ENCODE assay signal across 8 mouse cellular contexts in genomic region chr5:142824091-142824490, GRCm38 (mm10). TPM values are rescaled to one million over a fixed set of nuclear protein-coding genes. Genes with fewer than 3 reads are reported as not detected.
A peak's percentile ranks its signal among the peaks of the same experiment; 100 is the strongest.
DNase-seq lines count a peak whose midpoint lies in the region; ATAC-seq lines count a peak whose summit lies in the region.

No protein-coding gene starts in this region.

- WGBS in kidney, embryonic 16.5 days: 20% methylated on average over 6 of the region's 6 CpGs
- 34% methylated on average over 6 of the region's 6 CpGs for WGBS in embryonic facial prominence, embryonic 11.5 days
- WGBS in intestine, embryonic 15.5 days: 29% methylated on average over 6 of the region's 6 CpGs
- 18% methylated on average over 6 of the region's 6 CpGs for WGBS in neural tube, embryonic 13.5 days

- no peak for DNase-seq in kidney, postnatal 4 days
- DNase-seq in embryonic facial prominence, embryonic 11.5 days (ENCODE audit: low spot score): no peak
- no peak for DNase-seq in spleen, postnatal 10 days (ENCODE audit: low spot score in 2 of 2)
- no peak for DNase-seq in layer of hippocampus, adult 18-20 months (ENCODE audit: low spot score in 2 of 2)
- no peak for DNase-seq in lung, postnatal 25 days (ENCODE audit: low spot score)

- peaks cover 33% of the 10 kb centered on the region for H3K4me1 ChIP-seq in kidney, embryonic 16.5 days (ENCODE audit: insufficient read depth, low read length)
- H3K4me1 ChIP-seq in embryonic facial prominence, embryonic 11.5 days (ENCODE audit: control insufficient read depth, insufficient read depth, low read length): peaks cover 10% of the 10 kb centered on the region
- H3K4me1 ChIP-seq in intestine, embryonic 15.5 days (replicated peaks): peaks cover 14% of the 10 kb centered on the region; the same call in 1 of the 2 replicates
- peaks cover 43% of the 10 kb centered on the region for H3K4me1 ChIP-seq in neural tube, embryonic 13.5 days (replicated peaks)

- peak overlapping the region; percentile 74 for H3K4me3 ChIP-seq in kidney, embryonic 16.5 days (ENCODE audit: low read length)
- peak overlapping the region; percentile 98; the same call in 1 of the 2 replicates for H3K4me3 ChIP-seq in embryonic facial prominence, embryonic 11.5 days (ENCODE audit: low read depth, low read length)
- peak overlapping the region; percentile 94; the same call in 1 of the 2 replicates for H3K4me3 ChIP-seq in intestine, embryonic 15.5 days (replicated peaks)
- H3K4me3 ChIP-seq in neural tube, embryonic 13.5 days: peak overlapping the region; percentile 97

- no peak for ATAC-seq in kidney, embryonic 16.5 days (ENCODE audit: low FRiP score, low TSS enrichment)
- ATAC-seq in embryonic facial prominence, embryonic 11.5 days (replicated peaks; ENCODE audit: insufficient number of reproducible peaks, low FRiP score, low TSS enrichment, low read depth): no peak
- no peak for ATAC-seq in intestine, embryonic 15.5 days
- no peak for ATAC-seq in neural tube, embryonic 13.5 days (ENCODE audit: low read depth)

- H3K9ac ChIP-seq in kidney, embryonic 16.5 days (replicated peaks; ENCODE audit: low read length): peak overlapping the region; percentile 98; the same call in 1 of the 2 replicates
- peak overlapping the region; percentile 97 for H3K9ac ChIP-seq in embryonic facial prominence, embryonic 11.5 days (replicated peaks; ENCODE audit: low read length)
- peak overlapping the region; percentile 98; the same call in 1 of the 2 replicates for H3K9ac ChIP-seq in intestine, embryonic 15.5 days
- peak overlapping the region; percentile 100 for H3K9ac ChIP-seq in neural tube, embryonic 13.5 days

- no peaks in the 10 kb centered on the region for H3K9me3 ChIP-seq in kidney, embryonic 16.5 days (ENCODE audit: low read length)
- no peaks in the 10 kb centered on the region for H3K9me3 ChIP-seq in embryonic facial prominence, embryonic 11.5 days (replicated peaks; ENCODE audit: control insufficient read depth, low read length)
- H3K9me3 ChIP-seq in intestine, embryonic 15.5 days: no peaks in the 10 kb centered on the region
- H3K9me3 ChIP-seq in neural tube, embryonic 13.5 days: no peaks in the 10 kb centered on the region

- H3K27me3 ChIP-seq in kidney, embryonic 16.5 days (ENCODE audit: insufficient read depth, low read length): no peaks in the 10 kb centered on the region
- no peaks in the 10 kb centered on the region for H3K27me3 ChIP-seq in embryonic facial prominence, embryonic 11.5 days (ENCODE audit: control insufficient read depth, insufficient read depth, low read length)
- H3K27me3 ChIP-seq in intestine, embryonic 15.5 days (replicated peaks): no peaks in the 10 kb centered on the region
- H3K27me3 ChIP-seq in neural tube, embryonic 13.5 days: no peaks in the 10 kb centered on the region

- H3K36me3 ChIP-seq in kidney, embryonic 16.5 days (ENCODE audit: insufficient read depth, low read length): no peaks in the 10 kb centered on the region
- no peaks in the 10 kb centered on the region for H3K36me3 ChIP-seq in embryonic facial prominence, embryonic 11.5 days (replicated peaks; ENCODE audit: control insufficient read depth, insufficient read depth, low read depth, low read length)
- no peaks in the 10 kb centered on the region for H3K36me3 ChIP-seq in intestine, embryonic 15.5 days
- H3K36me3 ChIP-seq in neural tube, embryonic 13.5 days: no peaks in the 10 kb centered on the region

- H3K27ac ChIP-seq in kidney, embryonic 16.5 days (ENCODE audit: low read length): peak overlapping the region; percentile 100
- H3K27ac ChIP-seq in embryonic facial prominence, embryonic 11.5 days (replicated peaks; ENCODE audit: low read depth, low read length): peak overlapping the region; percentile 100
- peak overlapping the region; percentile 100 for H3K27ac ChIP-seq in intestine, embryonic 15.5 days
- peak overlapping the region; percentile 100 for H3K27ac ChIP-seq in neural tube, embryonic 13.5 days (replicated peaks)

- H3K4me2 ChIP-seq in kidney, embryonic 16.5 days (replicated peaks; ENCODE audit: low read depth, low read length): peak overlapping the region; percentile 87
- H3K4me2 ChIP-seq in embryonic facial prominence, embryonic 11.5 days (ENCODE audit: low read depth, low read length): peak overlapping the region; percentile 86; the same call in 1 of the 2 replicates
- H3K4me2 ChIP-seq in intestine, embryonic 15.5 days (replicated peaks): peak overlapping the region; percentile 86
- peak overlapping the region; percentile 99 for H3K4me2 ChIP-seq in neural tube, embryonic 13.5 days

RNA-seq across cellular contexts. Expression of gene Tnrc18, which starts 6.6 kb away (rescaled TPM):
- 18.2 and 20.6 TPM in 2 replicates for polyA plus RNA-seq in kidney, embryonic 16.5 days (2015; fragmentation: Nextera tagmentation; extraction: Ambion mirVana)
- polyA plus RNA-seq in embryonic facial prominence, embryonic 11.5 days (2014; fragmentation: Nextera tagmentation; extraction: Ambion mirVana): 26.4 and 31.0 TPM in 2 replicates
- polyA plus RNA-seq in intestine, embryonic 15.5 days (2015; fragmentation: Nextera tagmentation; extraction: Ambion mirVana): 19.5 and 21.6 TPM in 2 replicates
- polyA plus RNA-seq in neural tube, embryonic 13.5 days (2015; fragmentation: Nextera tagmentation; extraction: Ambion mirVana): 30.3 and 31.1 TPM in 2 replicates
- 100 to 1,000 TPM; 135 to 137 TPM for total RNA-seq in layer of hippocampus, adult 18-20 months (2021)
